Mouse (Mus musculus) MEL (cell line): ENCODE results near the gene Gm20388. TPM values are rescaled to one million over a fixed set of nuclear protein-coding genes. Genes with fewer than 3 reads are reported as not detected.
A peak's percentile ranks its signal among the peaks of the same experiment; 100 is the strongest.

Source experiments
- DNase-seq: peaks from one replicate; pipeline ENCODE4 v3.0.0; 2011; ENCODE audit warnings: low read depth, low spot score
- H3K27ac ChIP-seq: 2 replicates; pipeline ENCODE4 v1.5.1; 2012; ENCODE audit warnings: low read depth, mild to moderate bottlenecking, control low read depth, low read length, moderate library complexity; ENCODE audit not compliant: control insufficient read depth
- H3K27me3 ChIP-seq, 2 experiments: fragments of 150-350 bp in 1 of 2; sonication (generic) in 1 of 2; 2 replicates each; pipeline ENCODE4 v1.6.1; 2012; ENCODE audit warnings: low read length in 2 of 2, mild to moderate bottlenecking in 2 of 2, improper control_type of control experiment in 1 of 2, moderate library complexity in 1 of 2; ENCODE audit not compliant: insufficient read depth in 2 of 2, control insufficient read depth in 1 of 2
- H3K36me3 ChIP-seq, 2 experiments: 2 replicates each; pipeline ENCODE4 v1.6.1; 2012 to 2014; ENCODE audit warnings: low read length in 2 of 2, improper control_type of control experiment in 1 of 2, inconsistent platforms in 1 of 2, mild to moderate bottlenecking in 1 of 2; ENCODE audit not compliant: insufficient read depth in 2 of 2, control insufficient read depth in 1 of 2
- H3K4me1 ChIP-seq, 2 experiments: fragments of 150-350 bp in 1 of 2; sonication (generic) in 1 of 2; 2 replicates each; pipeline ENCODE4 v1.6.1; 2012; ENCODE audit warnings: low read length in 2 of 2, improper control_type of control experiment in 1 of 2, mild to moderate bottlenecking in 1 of 2; ENCODE audit not compliant: insufficient read depth in 2 of 2, control insufficient read depth in 1 of 2
- H3K4me3 ChIP-seq, 2 experiments: fragments of 150-350 bp in 1 of 2; sonication (generic) in 1 of 2; 2 replicates each; pipeline ENCODE4 v1.5.1; 2012; ENCODE audit warnings: low read depth in 2 of 2, low read length in 2 of 2, mild to moderate bottlenecking in 2 of 2, moderate library complexity in 2 of 2, control low read depth in 1 of 2, improper control_type of control experiment in 1 of 2; ENCODE audit not compliant: control insufficient read depth in 1 of 2, insufficient read depth in 1 of 2
- H3K79me2 ChIP-seq: 2 replicates; pipeline ENCODE4 v1.6.1; 2012; ENCODE audit warnings: mild to moderate bottlenecking, low read length, moderate library complexity; ENCODE audit not compliant: control insufficient read depth, poor library complexity, insufficient read depth
- H3K9ac ChIP-seq: 2 replicates; pipeline ENCODE4 v1.6.1; 2012; ENCODE audit warnings: low read depth, mild to moderate bottlenecking, control low read depth, low read length, moderate library complexity; ENCODE audit not compliant: control insufficient read depth, poor library complexity, severe bottlenecking
- H3K9me3 ChIP-seq: fragments of 150-350 bp; sonication (generic); replicated peaks from 2 replicates; pipeline ENCODE4 v1.6.1; 2012; ENCODE audit warnings: mild to moderate bottlenecking, low read length, improper control_type of control experiment, moderate library complexity; ENCODE audit not compliant: insufficient read depth
- BHLHE40 ChIP-seq: IDR thresholded peaks from 2 replicates; pipeline ENCODE4 v1.6.1; 2012; ENCODE audit warnings: low read depth, mild to moderate bottlenecking, inconsistent platforms, low read length, improper control_type of control experiment, borderline replicate concordance
- E2F4 ChIP-seq: IDR thresholded peaks from 2 replicates; pipeline ENCODE4 v1.6.1; 2011; ENCODE audit warnings: low read depth, low read length, improper control_type of control experiment, borderline replicate concordance
- ELF1 ChIP-seq: IDR thresholded peaks from 2 replicates; pipeline ENCODE4 v1.6.1; 2014; ENCODE audit warnings: low read depth, mild to moderate bottlenecking, inconsistent platforms, low read length, improper control_type of control experiment, moderate library complexity
- ETS1 ChIP-seq: IDR thresholded peaks from 2 replicates; pipeline ENCODE4 v1.6.1; 2012; ENCODE audit warnings: low read depth, mild to moderate bottlenecking, inconsistent platforms, low read length, improper control_type of control experiment, moderate library complexity
- MAFK ChIP-seq: IDR thresholded peaks from 2 replicates; pipeline ENCODE4 v1.6.1; 2011; ENCODE audit warnings: low read depth, mild to moderate bottlenecking, low read length, improper control_type of control experiment, borderline replicate concordance
- MXI1 ChIP-seq: IDR thresholded peaks from 2 replicates; pipeline ENCODE4 v1.6.1; 2011; ENCODE audit warnings: mild to moderate bottlenecking, low read depth, low read length, improper control_type of control experiment
- NRF1 ChIP-seq: IDR thresholded peaks from 2 replicates; pipeline ENCODE4 v1.6.1; 2014; ENCODE audit warnings: low read depth, mild to moderate bottlenecking, inconsistent platforms, low read length, improper control_type of control experiment, moderate library complexity; ENCODE audit not compliant: poor library complexity, insufficient read depth, severe bottlenecking
- POLR2A ChIP-seq, 2 experiments: IDR thresholded peaks; 2 replicates each; pipeline ENCODE4 v1.6.1; 2011 to 2012; ENCODE audit warnings: low read length in 2 of 2, mild to moderate bottlenecking in 2 of 2, control low read depth in 1 of 2, improper control_type of control experiment in 1 of 2, low read depth in 1 of 2, moderate library complexity in 1 of 2; ENCODE audit not compliant: control insufficient read depth in 1 of 2, insufficient read depth in 1 of 2, poor library complexity in 1 of 2
- POLR2AphosphoS5 ChIP-seq: IDR thresholded peaks from 2 replicates; pipeline ENCODE4 v1.6.1; 2012; ENCODE audit warnings: low read depth, borderline replicate concordance, mild to moderate bottlenecking, inconsistent platforms, low read length, moderate library complexity, mixed read lengths
- RAD21 ChIP-seq: IDR thresholded peaks from 2 replicates; pipeline ENCODE4 v1.6.1; 2011; ENCODE audit warnings: mild to moderate bottlenecking, low read depth, low read length, improper control_type of control experiment
- SIN3A ChIP-seq: IDR thresholded peaks from 2 replicates; pipeline ENCODE4 v1.6.1; 2012; ENCODE audit warnings: low read length, improper control_type of control experiment, inconsistent platforms
- UBTF ChIP-seq: IDR thresholded peaks from 2 replicates; pipeline ENCODE4 v1.6.1; 2012; ENCODE audit warnings: low read depth, mild to moderate bottlenecking, inconsistent platforms, low read length, improper control_type of control experiment, moderate library complexity, borderline replicate concordance; ENCODE audit not compliant: insufficient read depth
- USF1 ChIP-seq: IDR thresholded peaks from 2 replicates; pipeline ENCODE4 v1.6.1; 2014; ENCODE audit warnings: low read depth, mild to moderate bottlenecking, inconsistent platforms, low read length, improper control_type of control experiment, moderate library complexity
- ZC3H11A ChIP-seq: IDR thresholded peaks from 2 replicates; pipeline ENCODE4 v1.6.1; 2012; ENCODE audit warnings: low read depth, mild to moderate bottlenecking, inconsistent platforms, low read length, improper control_type of control experiment
- ZNF384 ChIP-seq: IDR thresholded peaks from 2 replicates; pipeline ENCODE4 v1.6.1; 2012; ENCODE audit warnings: low read depth, mild to moderate bottlenecking, inconsistent platforms, low read length, improper control_type of control experiment
- polyA plus RNA-seq, 2 experiments: library from polyadenylated mRNA; stranded (reverse) in 1 of 2; unstranded in 1 of 2; fragments of >175 nt in 1 of 2; fragments of >200 nt in 1 of 2; gene quantifications; 2 replicates each; pipeline versions ENCODE4 v1.2.1 to v1.2.4; 2012; ENCODE audit warnings: low replicate concordance in 2 of 2, low read depth in 1 of 2; ENCODE audit not compliant: insufficient read length in 2 of 2, insufficient read depth in 1 of 2, missing spikeins in 1 of 2
- total RNA-seq: library from RNA; depleted of rRNA; stranded (reverse); fragments of 300-350 nt; gene quantifications from 2 replicates; pipeline ENCODE4 v1.2.3, GENCODE M21; 2012

Gene Gm20388
- total and polyA plus RNA-seq, 3 experiments: 11.1 to 17.8 TPM; not detected in 1

DNA sequence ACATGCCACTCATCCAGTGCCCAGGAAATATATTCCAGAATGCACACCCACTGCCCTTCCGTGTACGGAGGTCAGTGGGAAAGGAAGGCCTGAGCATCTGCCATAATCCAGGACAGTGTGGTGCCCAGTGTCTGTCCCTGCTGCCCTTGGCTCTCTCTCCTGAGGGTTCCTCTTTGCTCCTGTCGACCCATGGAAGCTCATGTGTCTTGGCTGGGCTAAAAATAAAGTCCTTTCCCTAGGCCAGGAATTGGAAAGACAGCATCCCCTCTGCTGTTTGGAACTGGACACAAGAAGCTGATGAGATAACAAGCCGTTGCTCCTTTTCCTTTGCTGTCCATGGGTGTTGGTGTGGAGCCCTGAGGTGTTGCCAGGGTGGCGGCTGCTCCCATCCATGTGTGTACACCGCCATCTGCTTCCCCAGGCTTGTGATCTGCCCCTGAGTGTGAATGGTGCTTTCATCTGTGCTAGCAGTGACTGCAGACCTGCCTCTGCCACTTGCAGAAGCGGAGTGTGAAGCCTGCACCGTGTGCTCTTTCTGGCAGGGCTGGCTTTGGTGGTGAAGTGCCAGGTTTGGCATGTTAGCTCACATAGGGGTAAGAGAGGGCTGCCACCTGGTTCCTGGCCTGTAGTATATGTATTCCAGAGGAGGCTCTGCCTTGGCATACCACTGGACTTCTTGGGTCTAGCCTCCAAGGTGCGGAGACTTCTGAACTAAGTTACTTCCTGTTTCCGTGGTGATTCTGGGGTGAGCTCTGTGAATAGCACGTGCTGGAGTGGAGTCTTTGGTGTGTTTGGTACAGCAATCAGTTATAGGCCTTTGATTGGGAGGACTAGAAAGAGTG is 4371.3 kb downstream of the Gm20388 start (continued):
- TF ChIP-seq MXI1 (no peak), POLR2A (IDR thresholded peaks at IDR 0.05; ENCODE audit: control insufficient read depth in 1 of 2, insufficient read depth in 1 of 2, low read depth in 1 of 2, low read length in 2 of 2, poor library complexity in 1 of 2) (no peak), ZC3H11A (no peak), E2F4 (no peak)

DNA sequence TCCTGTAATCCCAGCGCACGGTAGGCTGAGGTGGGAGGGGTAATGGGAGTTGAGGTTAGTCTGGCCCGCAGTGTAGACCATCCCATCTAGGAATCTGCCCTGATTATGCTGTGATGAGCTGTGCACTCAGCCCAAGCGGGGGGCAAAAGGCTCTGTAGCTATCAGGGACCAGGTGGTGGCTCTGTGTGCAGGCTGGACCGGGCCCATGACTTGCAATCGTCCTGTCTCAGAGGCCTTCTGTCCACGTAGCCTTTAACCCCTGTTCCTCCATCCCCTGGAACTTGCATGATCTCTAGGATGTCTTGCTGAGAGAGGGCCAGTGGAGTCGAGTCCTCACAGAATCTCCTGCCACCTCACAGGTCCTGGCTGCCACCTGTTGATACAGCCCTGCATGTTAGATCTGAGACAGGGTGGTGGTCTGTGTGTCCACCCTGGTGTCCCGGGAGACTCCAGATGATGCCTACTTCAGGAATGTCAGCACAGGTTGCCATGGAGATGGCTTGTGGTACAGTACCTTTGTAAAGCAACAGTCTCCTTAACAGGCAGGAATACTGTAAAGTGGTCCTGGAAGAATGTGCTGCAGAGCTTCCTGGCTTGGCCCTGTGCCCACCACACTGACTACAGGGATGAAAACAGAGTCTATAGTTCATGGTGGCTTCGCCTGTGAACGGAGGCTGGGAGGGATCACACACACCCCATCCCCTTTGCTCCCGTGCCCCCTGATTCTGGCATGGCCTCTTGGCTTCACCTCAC is 4372.4 kb downstream of the Gm20388 start:
- H3K79me2 ChIP-seq: no peaks in the 10 kb centered on the region
- H3K9me3 ChIP-seq: no peaks in the 10 kb centered on the region
- H3K27me3 ChIP-seq: no peaks in the 10 kb centered on the region
- no peak for TF ChIP-seq UBTF
- TF ChIP-seq BHLHE40: no peak
- no peak for TF ChIP-seq ELF1
- no peak overlapping the region for H3K27ac ChIP-seq
- H3K9ac ChIP-seq: no peak overlapping the region
- H3K4me3 ChIP-seq: no peak overlapping the region
- H3K4me1 ChIP-seq: peaks cover 0 to 2% of the 10 kb centered on the region in 2 experiments; a peak in 1 of 4 replicates
- no peaks in the 10 kb centered on the region for H3K36me3 ChIP-seq
- DNase-seq: no peak

DNA sequence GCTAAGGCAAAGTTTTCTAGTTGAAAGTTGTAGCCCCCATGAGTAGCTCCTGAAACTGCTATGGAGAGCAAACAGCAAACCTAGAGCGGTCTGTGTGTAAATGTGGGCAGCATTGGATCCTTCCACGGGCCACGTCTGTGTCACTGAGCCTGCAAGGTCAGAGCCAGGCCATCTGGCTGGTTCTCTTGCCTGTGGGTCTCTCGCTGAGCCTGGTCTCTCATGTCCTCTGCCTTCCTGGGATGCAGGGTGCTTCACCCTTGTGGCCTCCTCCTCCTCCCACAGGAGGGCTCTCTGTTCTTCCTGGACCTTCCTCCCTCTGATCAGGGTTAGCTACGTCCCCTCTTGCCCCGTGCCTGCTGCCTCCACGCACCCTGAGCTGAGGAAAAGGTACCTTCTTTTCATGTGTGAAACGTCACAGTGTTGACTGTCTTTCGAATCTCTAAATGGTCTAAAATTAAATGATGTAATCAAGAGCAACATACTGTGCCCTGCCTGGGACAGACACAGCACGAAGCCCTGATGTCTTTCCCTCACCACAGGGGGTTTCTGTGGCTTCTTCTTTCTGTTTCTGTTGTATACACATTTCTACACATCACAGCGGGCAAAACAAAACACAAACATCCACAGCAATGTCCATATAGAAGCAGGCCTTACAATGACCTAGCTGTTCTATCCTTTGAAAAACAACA is 4373.1 kb downstream of the Gm20388 start:
- peak overlapping the region; percentile 22; the same call in 1 of the 2 replicates for H3K27ac ChIP-seq
- H3K79me2 ChIP-seq: no peaks in the 10 kb centered on the region
- peaks cover 0 to 2% of the 10 kb centered on the region in 2 experiments; a peak in 1 of 4 replicates for H3K4me1 ChIP-seq
- no peaks in the 10 kb centered on the region for H3K36me3 ChIP-seq
- peak; percentile 11 for DNase-seq
- peak overlapping the region; percentile 32; the same call in 1 of the 2 replicates for H3K9ac ChIP-seq
- no peaks in the 10 kb centered on the region for H3K27me3 ChIP-seq
- no peaks in the 10 kb centered on the region for H3K9me3 ChIP-seq
- TF ChIP-seq NRF1 (no peak), ZNF384 (no peak), E2F4 (no peak), UBTF (no peak), RAD21 (no peak), SIN3A (no peak), ETS1 (no peak), USF1 (no peak), POLR2AphosphoS5 (no peak), MAFK (no peak)
- H3K4me3 ChIP-seq: no peak overlapping the region
